Mouse (Mus musculus) embryonic fibroblast, embryonic 13.5 days (primary cell): ENCODE measurements around the gene Adig.

Experiments used
- CTCF ChIP-seq: IDR thresholded peaks from 2 replicates; pipeline ENCODE4 v1.5.1; 2011; ENCODE audit warnings: mild to moderate bottlenecking, control low read depth, low read length, moderate library complexity, borderline replicate concordance; ENCODE audit not compliant: insufficient read depth
- POLR2A ChIP-seq: IDR thresholded peaks from 2 replicates; pipeline ENCODE4 v1.6.1; 2011; ENCODE audit warnings: low read depth, mild to moderate bottlenecking, control low read depth, low read length, moderate library complexity

- TF ChIP-seq CTCF (no peak), POLR2A (no peak)
Measured at GRCm38 (mm10) chr2:158477640-158478039, 24.8 kb upstream of the Adig start.
